Mouse (Mus musculus) liver, embryonic 18 days (tissue): ENCODE data around the gene Cryz. TPM values are rescaled to one million over a fixed set of nuclear protein-coding genes. Genes with fewer than 3 reads are reported as not detected.

Experiments
- polyA plus RNA-seq: library from polyadenylated mRNA; depleted of rRNA; stranded (reverse); fragments of >200 nt; gene quantifications from 2 replicates; pipeline ENCODE4 v1.2.3, GENCODE M21; 2012; rRNA removed

Cryz gene
- polyA plus RNA-seq, result 15.1 and 15.6 TPM in 2 replicates

DNA sequence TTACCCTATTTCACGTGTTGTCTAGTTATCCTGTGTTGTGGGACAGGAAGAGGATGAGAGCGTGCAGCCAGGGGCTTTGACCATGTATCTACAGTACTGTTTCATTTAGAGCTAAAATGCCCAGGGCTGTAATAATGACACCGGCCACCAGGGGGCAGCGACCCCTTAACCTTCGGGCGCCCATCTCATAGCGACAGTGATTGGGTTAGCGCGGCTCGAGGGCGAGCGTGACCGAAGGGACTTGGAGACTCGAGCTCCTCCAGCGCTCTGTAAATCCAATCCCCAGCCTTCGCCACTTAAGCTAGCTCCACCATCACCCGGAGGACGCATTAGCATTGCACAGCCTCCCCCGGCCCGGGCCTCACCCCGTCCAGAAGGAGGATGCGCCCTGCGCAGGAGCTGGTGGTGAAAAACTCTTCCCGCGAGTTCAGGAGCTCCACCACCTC, at the start of gene Cryz:
TSS of gene Cryz (plus strand) at position 224 of the 446 bp plus-strand sequence.

DNA sequence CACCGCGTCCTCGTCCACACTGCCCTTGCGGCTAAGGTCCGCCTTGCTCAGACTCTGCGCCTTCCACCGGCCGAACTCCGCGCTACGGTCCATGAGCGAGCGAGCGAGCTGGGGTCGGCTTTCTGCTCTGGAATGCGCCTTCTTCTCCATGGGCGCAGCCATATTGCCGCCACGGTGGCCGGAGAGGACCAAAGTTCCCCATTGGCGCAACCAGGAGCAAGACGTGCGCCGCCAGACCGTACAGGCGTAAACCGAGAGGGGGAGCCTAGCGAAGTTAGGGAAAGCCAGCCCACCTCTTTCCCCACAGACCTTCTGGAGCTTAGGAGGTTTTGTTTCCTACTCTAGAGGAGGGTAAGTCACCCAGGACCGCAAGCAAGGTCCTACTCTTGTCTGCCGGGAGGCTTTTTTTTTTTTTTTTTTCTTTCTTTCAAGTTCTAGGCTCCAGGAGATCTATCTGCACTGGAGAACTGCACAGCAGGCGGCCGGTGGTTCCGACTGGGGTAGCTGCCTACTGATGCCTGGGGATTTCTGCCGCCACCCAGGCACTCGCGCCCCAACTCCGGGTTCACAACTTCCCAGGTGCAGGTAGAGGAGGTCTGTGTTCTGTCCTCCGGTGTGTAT, 533 bp downstream of the Cryz start, which contains the start of gene Tyw3:
TSS of gene Tyw3 (minus strand) at position 171 of the 621 bp plus-strand sequence.

DNA sequence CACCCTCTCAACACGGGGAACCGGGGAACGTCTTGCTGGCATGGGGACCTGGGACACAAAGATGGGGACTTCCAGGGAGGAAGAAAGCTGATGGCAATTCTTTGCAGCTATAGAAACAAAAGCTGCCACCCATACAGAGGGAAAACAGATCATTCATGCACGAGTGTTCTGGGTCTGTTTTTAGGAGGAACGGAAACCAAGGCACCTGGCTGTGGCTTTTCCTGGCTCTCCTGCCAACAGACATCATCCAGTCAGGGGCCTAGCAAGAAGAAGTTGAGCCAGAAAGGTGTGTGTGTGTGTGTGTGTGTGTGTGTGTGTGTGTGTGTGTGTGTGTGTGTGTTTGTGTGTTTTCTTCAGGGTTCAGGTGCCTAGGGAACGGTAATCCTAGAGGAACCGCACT, 67.0 kb downstream of the Cryz start, which contains the start of gene Erich3:
TSS of gene Erich3 (plus strand) at position 315 of the 400 bp plus-strand sequence.

Other genes starting within 250 kb of the Cryz start
- 2.9 and 3.4 TPM in 2 replicates for gene Tyw3, start 393 bp downstream of the Cryz start, polyA plus RNA-seq
- 0.02 TPM in 2 replicates for gene Erich3, start 67.1 kb downstream of the Cryz start, polyA plus RNA-seq